Mouse (Mus musculus): ENCODE measurements at regions not wholly inside any gene's neighbourhood (a gene's known extent, or its start where the extent isn't known, plus 50 kb on each side); places are given as distances from the start of the nearest gene placed in this dataset.

DNA sequence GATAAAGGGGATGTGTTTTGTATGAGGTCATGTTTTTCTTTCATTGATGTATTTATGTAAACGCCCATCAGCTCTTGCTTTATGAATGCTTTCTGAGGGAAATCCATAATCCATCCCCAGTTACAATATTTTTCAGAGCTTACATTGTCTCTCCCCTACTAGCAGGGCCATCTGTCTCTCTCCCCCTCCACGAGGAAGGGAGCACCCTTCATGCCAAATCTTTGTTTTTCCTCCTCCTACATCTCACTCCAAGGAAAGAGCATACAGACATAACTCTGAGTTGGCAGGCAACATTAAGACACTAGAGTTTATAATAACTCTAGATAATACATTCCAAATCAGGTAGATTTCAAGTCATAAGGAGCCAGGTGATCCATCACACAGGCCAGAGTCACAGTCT lies 509.1 kb downstream of the Galc start:
- TF ChIP-seq CTCF (IDR thresholded peaks at IDR 0.05; ENCODE audit: extremely low read depth, insufficient read length, insufficient replicate concordance, low read depth, low read length) (no peak), POLR2A (IDR thresholded peaks at IDR 0.05; ENCODE audit: low read depth, low read length) (no peak)
